Mouse (Mus musculus): ENCODE results near the gene Kalrn. TPM values are rescaled to one million over a fixed set of nuclear protein-coding genes. Genes with fewer than 3 reads are reported as not detected.

Kalrn gene
- polyA plus RNA-seq, 1 experiment from 2014 or later, result 14.0 TPM

- H3K4me1 ChIP-seq, result peaks cover 15% of the 10 kb centered on the region; the same call in 1 of the 2 replicates
- 79% methylated on average over 22 of the region's 22 CpGs for WGBS
- H3K27ac ChIP-seq, result no peak overlapping the region; the same call in 1 of the 2 replicates
- H3K36me3 ChIP-seq, result peaks cover 5% of the 10 kb centered on the region
- H3K9ac ChIP-seq, result no peak overlapping the region
- no peak overlapping the region for H3K4me2 ChIP-seq (replicated peaks)
- ATAC-seq (ENCODE audit: low FRiP score, low read depth), result no peak
- no peaks in the 10 kb centered on the region for H3K27me3 ChIP-seq
- no peak overlapping the region for H3K4me3 ChIP-seq
- no peaks in the 10 kb centered on the region for H3K9me3 ChIP-seq
Measured at GRCm38 (mm10) chr16:34262731-34263460, 310.4 kb downstream of the Kalrn start.

DNA sequence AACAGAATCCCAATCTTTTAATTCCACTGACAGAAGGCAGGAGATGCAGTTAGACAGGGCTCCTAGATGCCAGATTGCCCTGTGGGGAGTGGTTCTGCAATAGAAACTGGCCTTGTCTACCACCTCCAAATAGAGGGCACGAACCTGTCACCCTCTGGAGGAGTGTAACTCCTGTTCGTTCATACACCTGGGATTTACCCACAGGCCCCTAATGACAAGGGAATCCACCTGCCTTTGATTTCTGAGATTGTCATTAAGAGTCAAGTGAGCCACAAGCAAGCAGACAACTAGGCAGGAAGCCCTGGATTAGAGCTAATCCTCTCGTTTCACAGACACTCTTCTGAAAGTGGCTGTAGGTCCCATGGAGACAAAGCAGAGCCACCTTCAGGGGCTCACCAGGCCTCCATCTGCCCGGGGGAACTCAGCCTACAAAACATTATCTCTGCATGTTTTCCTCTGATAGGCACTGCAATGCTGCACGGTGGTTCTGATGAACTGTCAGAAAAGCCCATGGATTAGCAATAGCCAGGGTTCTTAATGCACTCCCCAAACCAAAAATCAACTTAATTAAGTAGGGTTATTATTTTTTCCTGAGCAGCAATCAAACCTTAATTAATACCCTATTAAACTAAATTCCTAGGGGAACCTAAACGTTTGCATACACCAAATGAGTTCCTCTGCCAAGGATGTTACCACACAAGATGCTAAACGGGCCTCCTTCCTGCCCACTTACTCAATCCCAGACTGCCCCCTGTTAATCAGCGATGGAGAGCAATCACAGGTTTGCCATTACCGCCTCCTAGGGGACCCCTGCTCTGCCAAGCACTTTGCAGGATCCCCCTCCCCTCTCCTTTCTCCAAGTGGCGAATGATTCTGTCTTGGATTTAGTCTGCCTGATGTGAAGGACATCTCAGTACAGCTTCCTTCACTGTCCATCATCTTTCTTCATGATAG, 312.1 kb downstream of the Kalrn start:
- Histone ChIP-seq H3K36me3 (peaks cover 7% of the 10 kb centered on the region), H3K9ac (no peak overlapping the region), H3K4me2 (replicated peaks) (no peak overlapping the region), H3K4me3 (no peak overlapping the region), H3K27me3 (no peaks in the 10 kb centered on the region), H3K4me1 (peaks cover 15% of the 10 kb centered on the region; the same call in 1 of the 2 replicates), H3K27ac (no peak overlapping the region), H3K9me3 (no peaks in the 10 kb centered on the region)
- no peak for ATAC-seq (ENCODE audit: low FRiP score, low read depth)
- WGBS, result 28% methylated on average over 10 of the region's 10 CpGs

GRCm38 (mm10) chr16:34254646-34255022, 318.7 kb downstream of the Kalrn start:
- no peak overlapping the region for H3K27ac ChIP-seq
- H3K4me3 ChIP-seq, result no peak overlapping the region
- H3K36me3 ChIP-seq, result peaks cover 42% of the 10 kb centered on the region
- 75% methylated on average over 2 of the region's 2 CpGs for WGBS
- no peak for ATAC-seq (ENCODE audit: low FRiP score, low read depth)
- H3K4me2 ChIP-seq (replicated peaks), result no peak overlapping the region
- H3K9ac ChIP-seq, result no peak overlapping the region
- H3K27me3 ChIP-seq, result no peaks in the 10 kb centered on the region
- no peaks in the 10 kb centered on the region for H3K9me3 ChIP-seq
- no peaks in the 10 kb centered on the region for H3K4me1 ChIP-seq

- Histone ChIP-seq H3K9ac (no peak overlapping the region), H3K27me3 (no peaks in the 10 kb centered on the region), H3K27ac (no peak overlapping the region), H3K4me1 (no peaks in the 10 kb centered on the region), H3K36me3 (peaks cover 43% of the 10 kb centered on the region), H3K9me3 (no peaks in the 10 kb centered on the region; the same call in 1 of the 2 replicates), H3K4me3 (no peak overlapping the region), H3K4me2 (replicated peaks) (no peak overlapping the region)
- ATAC-seq (ENCODE audit: low FRiP score, low read depth), result no peak
- WGBS, result 81% methylated on average over 4 of the region's 4 CpGs
Measured at GRCm38 (mm10) chr16:34254002-34254645, 319.2 kb downstream of the Kalrn start.

DNA sequence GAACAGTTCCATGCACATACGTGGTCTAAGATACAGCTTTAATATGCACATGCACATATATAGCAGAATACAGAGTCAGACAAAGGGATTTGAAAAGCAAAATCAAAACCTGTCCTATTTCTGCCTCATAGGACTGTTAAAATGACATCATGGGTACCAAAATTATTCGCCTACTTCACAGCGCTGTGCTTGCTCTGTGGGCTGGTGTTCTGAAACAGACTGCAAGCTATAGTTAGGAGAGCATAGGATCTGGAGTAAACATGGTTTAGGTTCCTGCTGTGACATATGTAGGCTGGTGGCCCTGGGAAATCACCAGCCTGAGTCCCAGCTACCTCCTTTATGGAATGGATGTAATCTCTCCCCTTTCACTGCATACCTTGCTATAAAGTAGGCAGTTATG, 320.7 kb downstream of the Kalrn start:
- WGBS, result 94% methylated on average over 3 of the region's 3 CpGs
- Histone ChIP-seq H3K4me2 (replicated peaks) (no peak overlapping the region), H3K27ac (no peak overlapping the region), H3K4me1 (no peaks in the 10 kb centered on the region), H3K4me3 (no peak overlapping the region), H3K9me3 (no peaks in the 10 kb centered on the region; the same call in 1 of the 2 replicates), H3K9ac (no peak overlapping the region), H3K36me3 (peaks cover 46% of the 10 kb centered on the region), H3K27me3 (no peaks in the 10 kb centered on the region)
- no peak for ATAC-seq (ENCODE audit: low FRiP score, low read depth)

- no peaks in the 10 kb centered on the region; the same call in 1 of the 2 replicates for H3K9me3 ChIP-seq
- H3K9ac ChIP-seq, result no peak overlapping the region
- ATAC-seq (ENCODE audit: low FRiP score, low read depth), result no peak
- no peak overlapping the region for H3K4me2 ChIP-seq (replicated peaks)
- 87% methylated on average over 4 of the region's 4 CpGs for whole genome bisulfite sequencing
- H3K4me3 ChIP-seq, result no peak overlapping the region
- H3K27ac ChIP-seq, result no peak overlapping the region
- no peaks in the 10 kb centered on the region for H3K4me1 ChIP-seq
- peaks cover 25% of the 10 kb centered on the region for H3K36me3 ChIP-seq
- no peaks in the 10 kb centered on the region for H3K27me3 ChIP-seq
Measured at GRCm38 (mm10) chr16:34248256-34248655, 325.1 kb downstream of the Kalrn start.

- peaks cover 27% of the 10 kb centered on the region for H3K36me3 ChIP-seq
- H3K9me3 ChIP-seq, result no peaks in the 10 kb centered on the region
- no peak for ATAC-seq (ENCODE audit: low FRiP score, low read depth)
- no peaks in the 10 kb centered on the region for H3K4me1 ChIP-seq
- no peaks in the 10 kb centered on the region for H3K27me3 ChIP-seq
- no peak overlapping the region for H3K27ac ChIP-seq
- 93% methylated on average over 16 of the region's 16 CpGs for WGBS
- H3K4me2 ChIP-seq (replicated peaks), result no peak overlapping the region
- H3K9ac ChIP-seq, result no peak overlapping the region
- no peak overlapping the region for H3K4me3 ChIP-seq
Measured at GRCm38 (mm10) chr16:34241936-34242729, 331.2 kb downstream of the Kalrn start.

GRCm38 (mm10) chr16:34239618-34240017, 333.7 kb downstream of the Kalrn start:
- H3K9ac ChIP-seq, result no peak overlapping the region
- H3K4me3 ChIP-seq, result no peak overlapping the region
- no peak overlapping the region for H3K4me2 ChIP-seq (replicated peaks)
- H3K4me1 ChIP-seq, result peaks cover 8% of the 10 kb centered on the region; the same call in 1 of the 2 replicates
- 75% methylated on average over 4 of the region's 4 CpGs for WGBS
- H3K36me3 ChIP-seq, result peaks cover 32% of the 10 kb centered on the region
- no peak overlapping the region for H3K27ac ChIP-seq
- no peaks in the 10 kb centered on the region for H3K9me3 ChIP-seq
- ATAC-seq (ENCODE audit: low FRiP score, low read depth), result no peak
- H3K27me3 ChIP-seq, result no peaks in the 10 kb centered on the region

GRCm38 (mm10) chr16:34236898-34237611, 336.3 kb downstream of the Kalrn start:
- peaks cover 8% of the 10 kb centered on the region; the same call in 1 of the 2 replicates for H3K4me1 ChIP-seq
- H3K9ac ChIP-seq, result no peak overlapping the region
- ATAC-seq (ENCODE audit: low FRiP score, low read depth), result no peak

DNA sequence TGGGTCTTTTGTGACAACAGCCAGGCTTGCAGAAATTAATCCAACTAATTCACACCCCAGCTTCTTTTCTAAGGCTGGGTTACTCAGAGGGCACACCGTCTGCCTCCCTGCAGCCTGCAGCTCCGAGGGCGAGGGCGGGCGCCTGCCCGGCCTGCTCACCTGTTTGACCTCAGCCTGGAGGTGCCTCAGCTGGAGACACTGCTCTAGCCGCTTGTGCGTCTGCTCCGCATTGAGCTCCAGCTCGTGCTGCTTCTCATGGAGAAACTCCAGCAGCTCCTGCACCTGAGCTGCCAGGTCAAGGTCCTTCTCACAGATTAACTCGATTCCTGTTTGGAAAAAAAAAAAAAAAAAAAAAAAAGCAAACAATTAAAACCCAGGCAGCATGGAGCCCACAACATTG, 338.2 kb downstream of the Kalrn start:
- H3K9me3 ChIP-seq, result no peaks in the 10 kb centered on the region
- H3K4me2 ChIP-seq (replicated peaks), result no peak overlapping the region
- H3K9ac ChIP-seq, result no peak overlapping the region
- no peak overlapping the region for H3K4me3 ChIP-seq
- H3K4me1 ChIP-seq, result peaks cover 11% of the 10 kb centered on the region; the same call in 1 of the 2 replicates
- WGBS, result 70% methylated on average over 11 of the region's 11 CpGs
- H3K27me3 ChIP-seq, result no peaks in the 10 kb centered on the region
- H3K27ac ChIP-seq, result no peak overlapping the region
- no peak for ATAC-seq (ENCODE audit: low FRiP score, low read depth)
- H3K36me3 ChIP-seq, result peaks cover 26% of the 10 kb centered on the region

More at GRCm38 (mm10) chr16:34236898-34237611, 336.3 kb downstream of the Kalrn start:
- H3K27me3 ChIP-seq, result no peaks in the 10 kb centered on the region
- no peak overlapping the region for H3K4me3 ChIP-seq
- H3K27ac ChIP-seq, result no peak overlapping the region
- peaks cover 36% of the 10 kb centered on the region for H3K36me3 ChIP-seq
- WGBS, result 75% methylated on average over 12 of the region's 12 CpGs
- H3K9me3 ChIP-seq, result no peaks in the 10 kb centered on the region
- H3K4me2 ChIP-seq (replicated peaks), result no peak overlapping the region

GRCm38 (mm10) chr16:34231952-34232351, 341.4 kb downstream of the Kalrn start:
- H3K4me2 ChIP-seq (replicated peaks), result no peak overlapping the region
- WGBS, result 62% methylated on average over 5 of the region's 5 CpGs
- H3K27me3 ChIP-seq, result no peaks in the 10 kb centered on the region
- H3K27ac ChIP-seq, result no peak overlapping the region
- H3K36me3 ChIP-seq, result peaks cover 27% of the 10 kb centered on the region
- H3K4me1 ChIP-seq, result peaks cover 25% of the 10 kb centered on the region
- no peak overlapping the region for H3K9ac ChIP-seq
- no peak for ATAC-seq (ENCODE audit: low FRiP score, low read depth)
- no peaks in the 10 kb centered on the region for H3K9me3 ChIP-seq
- H3K4me3 ChIP-seq, result no peak overlapping the region
